Mouse (Mus musculus) E14TG2a.4 (cell line): ENCODE measurements around the gene Robo1.

Experiments
- CTCF ChIP-seq: conservative IDR thresholded peaks from 2 replicates; pipeline ENCODE4 v1.5.1; 2014; ENCODE audit warnings: low read length
- POU5F1 ChIP-seq: IDR thresholded peaks from 2 replicates; pipeline ENCODE4 v1.6.1; 2014; ENCODE audit warnings: low read length, borderline replicate concordance

DNA sequence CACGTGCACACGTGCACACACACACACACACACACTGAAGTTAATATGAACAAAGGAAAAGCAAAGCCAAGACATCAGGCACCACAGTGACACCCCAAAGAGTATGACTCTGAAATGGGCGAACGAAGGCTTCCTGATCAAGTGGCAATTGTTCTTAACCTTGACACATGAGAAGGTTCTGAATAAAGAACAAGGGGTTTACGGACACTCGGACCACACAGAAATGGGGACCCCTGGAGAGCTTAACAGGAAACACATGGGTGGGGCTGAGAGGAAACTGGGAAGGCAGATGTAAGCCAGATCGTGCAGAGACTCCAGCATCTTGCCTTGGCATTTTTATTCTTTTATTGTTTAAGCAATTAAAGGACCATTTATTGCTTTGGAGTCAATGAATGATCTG is 703.2 kb downstream of the Robo1 start:
- TF ChIP-seq CTCF (no peak), POU5F1 (no peak)
